Mouse (Mus musculus) kidney, embryonic 16.5 days (tissue): Measurements from ENCODE around the gene Fndc1. TPM values are rescaled to one million over a fixed set of nuclear protein-coding genes. Genes with fewer than 3 reads are reported as not detected.

Experiments
- ATAC-seq: fragments of 200-750 bp; cut with Nextera tagmentation; 2 replicates; pipeline ENCODE4 v1.8.0; 2017; ENCODE audit warnings: moderate TSS enrichment; ENCODE audit not compliant: low FRiP score, low TSS enrichment
- H3K27ac ChIP-seq: fragments of 300-500 bp; sonication (generic); 2 replicates; pipeline ENCODE4 v1.5.1; 2014; ENCODE audit warnings: low read length
- H3K27me3 ChIP-seq: fragments of 300-500 bp; sonication (generic); 2 replicates; pipeline ENCODE4 v1.6.1; 2014; ENCODE audit warnings: low read length, control low read depth, mixed read lengths; ENCODE audit not compliant: insufficient read depth
- H3K36me3 ChIP-seq: fragments of 300-500 bp; sonication (generic); 2 replicates; pipeline ENCODE4 v1.6.1; 2014; ENCODE audit warnings: low read length, control low read depth, mixed read lengths; ENCODE audit not compliant: insufficient read depth
- H3K4me1 ChIP-seq: fragments of 300-500 bp; sonication (generic); 2 replicates; pipeline ENCODE4 v1.6.1; 2014; ENCODE audit warnings: low read length, control low read depth, mixed read lengths; ENCODE audit not compliant: insufficient read depth
- H3K4me2 ChIP-seq: fragments of 300-500 bp; sonication (generic); replicated peaks from 2 replicates; pipeline ENCODE4 v1.6.1; 2014; ENCODE audit warnings: low read depth, low read length
- H3K4me3 ChIP-seq: fragments of 300-500 bp; sonication (generic); 2 replicates; pipeline ENCODE4 v1.5.1; 2014; ENCODE audit warnings: mild to moderate bottlenecking, low read length
- H3K9ac ChIP-seq: fragments of 300-500 bp; sonication (generic); replicated peaks from 2 replicates; pipeline ENCODE4 v1.6.1; 2014; ENCODE audit warnings: low read length
- H3K9me3 ChIP-seq: fragments of 300-500 bp; sonication (generic); 2 replicates; pipeline ENCODE4 v1.6.1; 2016; ENCODE audit warnings: low read length, control low read depth
- WGBS: fragments of 180-500 bp; shearing (Covaris S2); extraction: QIAGEN DNeasy Blood & Tissue Kit; methylation state at CpG from one replicate; pipeline ENCODE4 v1.1.7; 2014; 5-methylcytosine and 5-hydroxymethylcytosine counted together
- polyA plus RNA-seq: library from polyadenylated mRNA; unstranded; fragments of >200 nt; fragmentation: Nextera tagmentation; extraction: Ambion mirVana; gene quantifications from 2 replicates; pipeline ENCODE4 v1.2.1, GENCODE M21; 2015

Fndc1 gene
- polyA plus RNA-seq, 1 experiment from 2014 or later, result 5.1 TPM

GRCm38 (mm10) chr17:7795168-7795567, 31.9 kb downstream of the Fndc1 start:
- H3K4me2 ChIP-seq, result no peak overlapping the region
- H3K27me3 ChIP-seq, result no peaks in the 10 kb centered on the region
- ATAC-seq, result no peak
- WGBS, result 74% methylated on average over 2 of the region's 2 CpGs
- H3K36me3 ChIP-seq, result no peaks in the 10 kb centered on the region
- H3K9me3 ChIP-seq, result no peaks in the 10 kb centered on the region
- no peak overlapping the region for H3K27ac ChIP-seq
- H3K9ac ChIP-seq, result no peak overlapping the region
- H3K4me3 ChIP-seq, result no peak overlapping the region
- no peaks in the 10 kb centered on the region for H3K4me1 ChIP-seq

DNA sequence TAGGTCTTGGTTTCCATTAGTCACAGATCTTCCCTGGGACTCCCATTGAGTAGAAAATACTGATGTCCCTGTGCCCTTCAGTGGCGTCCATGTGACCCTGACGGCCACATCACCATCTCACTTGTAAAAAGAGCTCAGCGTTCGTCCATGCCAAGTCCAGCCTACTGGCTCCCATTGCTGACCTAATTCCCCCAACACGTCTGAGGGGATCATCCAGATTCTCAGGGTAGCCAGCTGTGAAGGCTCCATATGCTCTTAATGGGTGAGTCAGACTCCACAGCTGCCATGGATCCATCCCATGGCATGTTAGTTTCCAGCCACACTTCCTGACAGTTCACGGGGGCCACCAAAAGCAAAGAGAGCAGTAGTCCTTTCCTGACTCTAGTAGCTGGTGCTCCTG, 33.0 kb downstream of the Fndc1 start:
- Histone ChIP-seq H3K9me3 (no peaks in the 10 kb centered on the region), H3K4me3 (no peak overlapping the region), H3K27me3 (no peaks in the 10 kb centered on the region), H3K4me2 (no peak overlapping the region), H3K9ac (no peak overlapping the region), H3K36me3 (no peaks in the 10 kb centered on the region), H3K4me1 (no peaks in the 10 kb centered on the region), H3K27ac (no peak overlapping the region)
- whole genome bisulfite sequencing, result 74% methylated on average over 6 of the region's 6 CpGs
- no peak for ATAC-seq

DNA sequence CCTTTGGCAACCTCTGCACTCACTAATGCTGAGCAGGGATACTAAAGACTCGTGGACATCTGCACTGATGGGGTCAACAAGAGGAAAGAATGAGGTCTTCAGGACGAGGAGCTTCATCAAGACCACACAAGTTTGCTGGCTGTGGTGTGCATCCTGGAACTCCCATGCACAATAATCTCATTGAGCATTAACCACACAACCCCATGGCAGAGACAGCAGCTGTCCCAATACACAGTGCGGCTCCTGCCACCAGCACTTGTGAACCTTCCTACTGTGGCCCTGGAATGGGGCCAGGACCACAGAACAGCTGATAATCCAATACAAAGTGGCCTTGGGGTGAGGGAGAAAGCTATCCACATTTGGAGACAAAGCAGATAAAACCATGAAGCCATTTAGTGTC, 36.6 kb downstream of the Fndc1 start:
- Histone ChIP-seq H3K36me3 (no peaks in the 10 kb centered on the region), H3K4me2 (no peak overlapping the region), H3K4me1 (no peaks in the 10 kb centered on the region), H3K9ac (no peak overlapping the region), H3K27me3 (no peaks in the 10 kb centered on the region), H3K9me3 (no peaks in the 10 kb centered on the region), H3K27ac (no peak overlapping the region), H3K4me3 (no peak overlapping the region)
- ATAC-seq, result no peak
- WGBS, result 67% methylated on average over 3 of the region's 3 CpGs

DNA sequence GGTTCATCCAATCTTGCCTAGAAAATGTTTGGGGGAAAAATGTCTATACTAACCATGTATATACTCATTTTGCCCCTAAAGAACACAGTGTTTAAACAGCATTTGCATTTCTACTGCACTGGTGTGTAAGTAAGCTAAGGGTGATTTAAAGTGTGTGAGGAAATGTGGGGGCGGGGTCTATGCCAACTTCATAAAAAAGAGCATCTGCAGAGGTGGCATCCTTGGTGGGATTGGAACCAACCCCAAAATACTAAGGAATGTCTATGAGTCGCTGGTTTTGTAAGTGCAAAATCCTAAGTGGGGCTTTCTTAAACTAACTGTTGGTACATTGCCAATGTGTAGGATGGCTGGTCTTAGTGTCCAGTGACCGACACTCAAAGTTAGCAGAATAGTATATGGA, 53.0 kb downstream of the Fndc1 start:
- Histone ChIP-seq H3K27ac (no peak overlapping the region), H3K9me3 (no peaks in the 10 kb centered on the region), H3K27me3 (no peaks in the 10 kb centered on the region), H3K4me3 (no peak overlapping the region), H3K4me2 (no peak overlapping the region), H3K4me1 (no peaks in the 10 kb centered on the region), H3K36me3 (no peaks in the 10 kb centered on the region), H3K9ac (no peak overlapping the region)
- ATAC-seq, result no peak
- 77% methylated on average over 3 of the region's 3 CpGs for WGBS

- H3K4me2 ChIP-seq, result no peak overlapping the region
- ATAC-seq, result no peak
- 79% methylated on average over 4 of the region's 4 CpGs for WGBS
- H3K27me3 ChIP-seq, result no peaks in the 10 kb centered on the region
- H3K4me3 ChIP-seq, result no peak overlapping the region
- H3K9me3 ChIP-seq, result no peaks in the 10 kb centered on the region
- no peaks in the 10 kb centered on the region for H3K36me3 ChIP-seq
- no peak overlapping the region for H3K27ac ChIP-seq
- H3K4me1 ChIP-seq, result no peaks in the 10 kb centered on the region
- no peak overlapping the region for H3K9ac ChIP-seq
Observed at GRCm38 (mm10) chr17:7759786-7760185, 67.3 kb downstream of the Fndc1 start.

GRCm38 (mm10) chr17:7755001-7755400, 72.1 kb downstream of the Fndc1 start:
- WGBS, result 88% methylated on average over 11 of the region's 11 CpGs
- H3K9me3 ChIP-seq, result no peaks in the 10 kb centered on the region
- H3K4me1 ChIP-seq, result no peaks in the 10 kb centered on the region
- no peaks in the 10 kb centered on the region for H3K36me3 ChIP-seq
- H3K4me2 ChIP-seq, result no peak overlapping the region
- ATAC-seq, result no peak
- H3K27ac ChIP-seq, result no peak overlapping the region
- H3K4me3 ChIP-seq, result no peak overlapping the region
- H3K9ac ChIP-seq, result no peak overlapping the region
- no peaks in the 10 kb centered on the region for H3K27me3 ChIP-seq

DNA sequence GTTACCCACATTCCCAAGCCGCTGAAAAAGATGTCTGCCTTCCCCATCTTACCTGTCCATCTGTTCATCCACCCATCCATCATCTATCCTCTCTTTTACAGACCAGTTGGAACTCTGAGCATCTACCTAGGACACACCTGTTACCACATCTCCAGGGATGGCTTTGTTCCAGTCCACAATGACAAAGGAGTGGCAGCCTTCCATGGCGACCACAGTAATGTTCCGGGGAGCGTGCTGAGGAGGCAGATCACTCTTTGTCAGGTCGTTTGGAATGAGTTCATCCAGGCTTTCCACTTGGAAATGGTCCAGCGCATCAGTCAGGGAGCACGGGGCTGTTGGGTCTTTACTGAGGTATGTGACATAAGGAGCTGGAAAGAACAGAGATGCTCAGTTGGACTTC, 73.7 kb downstream of the Fndc1 start:
- ATAC-seq, result no peak
- Histone ChIP-seq H3K4me2 (no peak overlapping the region), H3K27me3 (no peaks in the 10 kb centered on the region), H3K27ac (no peak overlapping the region), H3K36me3 (no peaks in the 10 kb centered on the region), H3K4me3 (no peak overlapping the region), H3K9ac (no peak overlapping the region), H3K9me3 (no peaks in the 10 kb centered on the region), H3K4me1 (no peaks in the 10 kb centered on the region)
- WGBS, result 72% methylated on average over 7 of the region's 7 CpGs

DNA sequence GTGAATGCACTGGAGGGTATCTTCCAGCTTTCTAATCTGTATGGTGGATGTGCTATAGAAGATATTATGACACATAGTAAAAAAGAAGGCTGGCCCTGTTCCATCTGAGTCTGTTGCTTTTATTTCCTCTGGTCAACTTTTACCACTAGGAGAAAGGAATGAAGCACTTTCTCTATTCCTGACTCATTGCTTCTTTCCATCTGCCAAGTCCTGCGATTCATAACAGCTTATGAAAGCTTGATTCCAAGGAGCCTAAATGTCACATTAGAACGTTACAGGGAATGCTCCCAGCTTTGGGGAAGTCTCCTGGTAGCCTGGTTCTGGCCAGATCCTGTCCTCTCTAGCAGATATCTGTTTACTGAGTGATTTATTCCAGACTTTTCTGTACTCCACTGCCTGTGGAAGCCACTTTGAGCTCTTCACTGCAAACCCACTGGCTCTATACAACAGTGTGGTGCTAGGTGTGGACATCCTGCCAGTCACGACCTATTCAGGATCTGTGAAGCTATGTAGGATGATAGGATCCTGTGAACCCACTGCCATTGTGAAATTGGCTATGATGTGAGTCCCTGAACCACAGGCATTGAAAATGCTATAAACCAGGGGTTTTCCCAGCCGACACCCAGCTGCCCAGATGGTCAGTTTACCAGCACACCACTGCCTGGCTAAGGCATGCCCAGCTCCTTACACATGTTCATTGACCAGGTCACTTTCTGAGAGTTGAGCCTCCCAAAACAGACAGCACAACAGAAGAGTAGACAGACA, 77.9 kb downstream of the Fndc1 start:
- H3K9ac ChIP-seq, result no peak overlapping the region
- no peak overlapping the region for H3K4me2 ChIP-seq
- no peaks in the 10 kb centered on the region for H3K36me3 ChIP-seq
- H3K4me1 ChIP-seq, result no peaks in the 10 kb centered on the region
- ATAC-seq, result no peak
- WGBS, result 82% methylated on average over 4 of the region's 4 CpGs
- no peak overlapping the region for H3K4me3 ChIP-seq
- no peak overlapping the region for H3K27ac ChIP-seq
- no peaks in the 10 kb centered on the region for H3K27me3 ChIP-seq
- no peaks in the 10 kb centered on the region for H3K9me3 ChIP-seq

- 86% methylated on average over 3 of the region's 3 CpGs for WGBS
- no peaks in the 10 kb centered on the region for H3K27me3 ChIP-seq
- no peak overlapping the region for H3K4me2 ChIP-seq
Observed at GRCm38 (mm10) chr17:7746841-7747240, 80.3 kb downstream of the Fndc1 start.

GRCm38 (mm10) chr17:7744976-7745375, 82.1 kb downstream of the Fndc1 start:
- WGBS, result 96% methylated on average over 4 of the region's 4 CpGs
- Histone ChIP-seq H3K9me3 (no peaks in the 10 kb centered on the region), H3K27ac (no peak overlapping the region), H3K4me2 (no peak overlapping the region), H3K36me3 (no peaks in the 10 kb centered on the region), H3K4me1 (no peaks in the 10 kb centered on the region), H3K9ac (no peak overlapping the region), H3K4me3 (no peak overlapping the region), H3K27me3 (no peaks in the 10 kb centered on the region)
- no peak for ATAC-seq

More at GRCm38 (mm10) chr17:7746841-7747240, 80.3 kb downstream of the Fndc1 start:
- ATAC-seq, result no peak
- H3K4me3 ChIP-seq, result no peak overlapping the region
- H3K9ac ChIP-seq, result no peak overlapping the region
- no peaks in the 10 kb centered on the region for H3K36me3 ChIP-seq
- no peaks in the 10 kb centered on the region for H3K9me3 ChIP-seq
- no peaks in the 10 kb centered on the region for H3K4me1 ChIP-seq
- no peak overlapping the region for H3K27ac ChIP-seq
